Mouse (Mus musculus) right cerebral cortex, postnatal 10 days (tissue): Measurements from ENCODE around the gene Cabp1.
A peak's percentile ranks its signal among the peaks of the same experiment; 100 is the strongest.
"Not testable (repeated sequence)": the region's sequence is repeated elsewhere in the genome, so short reads cannot be mapped to it uniquely, and the experiment has no call there.

Experiments
- DNase-seq, 2 experiments: peaks; one replicate each; pipeline ENCODE4 v3.0.0; 2021; ENCODE audit warnings: low spot score in 2 of 2

Cabp1 gene

GRCm38 (mm10) chr5:115177866-115178265 lies 16.3 kb downstream of the Cabp1 start:
- no peak for DNase-seq

DNA sequence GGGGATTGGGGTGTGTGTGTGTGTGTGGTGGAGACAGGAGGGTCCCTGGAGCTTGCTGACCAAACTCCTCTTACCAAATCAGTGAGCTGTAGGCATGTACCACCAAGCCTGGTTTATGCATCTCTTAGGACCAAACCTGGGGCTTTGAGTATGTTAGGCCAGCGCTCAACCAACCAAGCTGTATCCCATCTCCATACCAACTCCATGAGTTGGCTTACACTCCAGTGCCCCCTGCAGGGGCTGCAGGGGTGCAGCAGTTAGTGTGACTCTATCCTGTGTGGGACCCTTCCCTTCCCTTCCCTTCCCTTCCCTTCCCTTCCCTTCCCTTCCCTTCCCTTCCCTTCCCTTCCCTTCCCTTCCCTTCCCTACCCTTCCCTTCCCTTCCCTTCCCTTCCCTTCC lies 19.6 kb downstream of the Cabp1 start:
- DNase-seq: no peak

GRCm38 (mm10) chr5:115170150-115170549 lies 24.0 kb downstream of the Cabp1 start:
- DNase-seq: no peak

DNA sequence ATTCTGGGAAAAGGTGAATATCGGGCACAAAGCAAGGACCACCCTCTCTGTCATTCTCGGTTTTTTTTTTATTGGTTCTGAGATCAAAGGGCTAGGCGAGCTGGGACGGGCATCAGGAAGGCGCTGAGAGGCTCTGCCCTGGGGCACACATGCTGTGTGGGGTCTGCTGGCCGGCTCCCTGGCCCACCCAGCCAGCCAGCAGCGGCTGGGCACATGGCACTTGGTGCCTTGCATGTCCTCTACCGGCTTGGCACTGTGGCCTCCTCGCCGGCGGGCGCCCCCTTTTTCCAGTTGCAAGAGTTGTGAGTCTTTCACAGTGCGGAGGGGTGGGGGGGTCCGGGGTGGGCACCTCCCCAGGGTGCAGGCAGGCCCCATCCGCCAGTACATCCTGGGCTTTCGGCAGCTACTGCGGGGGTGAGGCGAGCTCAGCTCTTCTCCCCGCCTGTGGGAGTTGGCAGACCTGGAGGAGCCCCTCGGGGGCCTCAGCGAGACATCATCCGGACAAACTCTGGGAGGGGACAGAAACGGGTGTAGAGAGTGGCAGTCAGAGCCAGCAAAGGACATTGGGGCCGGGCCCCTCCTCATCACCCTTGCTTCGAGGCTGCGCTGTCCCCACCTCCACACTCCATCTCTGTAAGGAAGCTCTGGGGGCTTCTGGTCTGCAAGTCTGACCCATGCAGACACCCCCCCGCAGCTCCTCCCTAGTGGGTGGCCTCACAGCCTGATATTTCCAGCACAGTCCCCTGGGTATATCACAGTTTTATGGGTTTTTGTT lies 25.4 kb downstream of the Cabp1 start:
- DNase-seq: no peak

DNA sequence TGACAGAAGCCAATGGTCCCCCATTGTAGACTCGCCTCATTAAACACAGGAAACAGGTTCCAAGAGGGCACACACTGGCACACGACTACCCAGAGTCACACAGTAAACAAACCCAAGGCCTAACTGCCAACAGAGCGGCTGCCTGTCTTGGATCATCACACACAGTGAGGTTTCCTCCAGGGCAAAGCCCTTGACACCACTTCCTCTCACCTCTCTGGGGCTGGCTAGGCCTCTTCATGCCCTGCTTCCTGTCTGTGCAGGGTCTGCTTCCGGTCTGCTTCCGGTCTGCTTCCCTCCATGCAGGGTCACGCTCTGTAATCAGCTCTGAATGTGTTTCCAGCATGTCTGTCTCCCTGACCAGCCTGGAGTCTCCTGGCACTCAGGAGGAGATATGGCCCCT lies 26.8 kb downstream of the Cabp1 start:
- no peak for DNase-seq

DNA sequence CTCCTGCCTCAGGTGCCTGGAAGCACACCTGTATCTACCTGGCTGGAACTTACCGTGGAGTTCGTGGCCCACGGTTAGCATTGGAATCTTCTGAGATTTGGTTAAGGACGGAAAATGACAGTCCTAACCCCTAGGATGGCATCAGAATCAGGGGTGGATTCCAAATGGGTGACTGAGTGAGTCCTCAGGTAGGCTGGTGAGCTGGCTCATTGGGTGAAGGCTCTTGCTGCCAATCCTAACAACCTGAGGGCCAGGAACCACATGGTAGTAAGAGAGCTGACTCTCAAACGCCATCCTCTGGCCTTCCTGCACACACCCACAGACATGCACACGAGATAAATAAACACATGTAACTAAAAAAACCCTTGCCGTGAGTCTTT lies 27.4 kb downstream of the Cabp1 start:
- DNase-seq: no peak

- DNase-seq: no peak
Observed at GRCm38 (mm10) chr5:115165895-115166814, 28.0 kb downstream of the Cabp1 start.

DNA sequence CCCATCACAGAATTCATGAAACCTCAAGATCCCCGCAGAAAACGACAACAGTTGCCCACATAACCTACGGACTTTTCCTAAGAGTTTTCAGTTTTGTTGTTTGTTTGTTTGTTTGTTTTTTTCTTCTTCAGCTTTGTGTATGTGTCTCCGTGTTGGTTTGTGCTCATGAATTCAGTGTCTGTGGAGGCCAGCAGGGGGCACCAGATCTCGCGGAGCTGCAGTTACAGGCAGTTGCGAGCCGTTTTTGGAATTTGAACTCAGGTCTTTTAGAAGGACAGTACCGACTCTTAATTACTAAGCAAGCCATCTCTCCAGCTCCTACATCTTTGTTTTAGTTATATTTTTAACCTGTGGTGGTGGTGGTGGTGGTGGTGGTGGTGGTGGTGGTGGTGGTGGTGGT lies 28.8 kb downstream of the Cabp1 start:
- DNase-seq: no peak

DNA sequence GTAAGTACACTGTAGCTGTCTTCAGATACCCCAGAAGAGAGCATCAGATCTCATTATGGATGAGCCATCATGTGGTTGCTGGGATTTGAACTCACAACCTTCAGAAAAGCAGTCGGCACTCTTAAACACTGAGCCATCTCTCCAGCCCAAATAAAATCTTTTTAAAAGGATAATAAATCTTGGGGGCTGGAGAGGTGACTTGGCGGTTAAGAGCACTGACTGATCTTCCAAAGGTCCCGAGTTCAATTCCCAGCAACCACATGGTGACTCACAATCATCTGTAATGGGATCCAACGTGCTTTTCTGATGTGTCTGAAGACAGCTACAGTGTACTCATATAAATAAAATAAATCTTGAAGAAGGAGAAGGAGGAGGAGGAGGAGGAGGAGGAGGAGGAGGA lies 29.7 kb downstream of the Cabp1 start:
- DNase-seq: not testable (repeated sequence)

DNA sequence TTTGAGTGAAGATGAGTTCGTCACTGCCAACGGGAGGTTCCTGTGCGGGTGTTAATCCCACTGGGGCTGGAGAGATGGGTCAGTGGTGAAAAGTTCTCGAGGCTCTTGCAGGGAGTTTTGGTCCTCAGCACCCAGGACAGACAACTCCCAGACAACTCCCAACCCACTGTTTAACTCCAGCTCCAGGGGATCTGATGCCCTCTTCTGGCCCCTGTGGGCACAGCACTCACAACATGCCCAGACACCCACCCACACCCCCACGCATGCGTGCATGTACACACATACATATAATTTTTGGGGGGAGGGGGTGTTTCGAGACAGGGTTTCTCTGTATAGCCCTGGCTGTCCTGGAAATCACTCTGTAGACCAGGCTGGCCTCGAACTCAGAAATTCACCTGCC lies 30.6 kb downstream of the Cabp1 start:
- peak; percentile 64 to 73 for DNase-seq

DNA sequence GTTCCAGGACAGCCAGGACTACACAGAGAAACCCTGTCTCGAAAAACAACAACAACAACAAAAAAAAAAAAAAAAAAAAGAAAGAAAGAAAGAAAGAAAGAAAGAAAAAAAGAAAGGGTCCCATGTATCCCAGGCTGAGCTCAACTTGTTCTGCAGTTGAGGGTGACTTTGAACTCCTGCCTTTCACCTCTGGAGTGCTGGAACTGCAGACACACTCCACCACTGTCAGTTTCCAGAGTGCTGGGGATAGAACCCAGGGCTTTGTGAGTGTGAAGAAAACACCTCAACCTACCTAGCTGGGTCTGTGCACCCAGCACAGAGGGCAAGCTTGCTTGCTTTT lies 32.3 kb downstream of the Cabp1 start:
- DNase-seq: not testable (repeated sequence)

GRCm38 (mm10) chr5:115161064-115161939 lies 32.9 kb downstream of the Cabp1 start:
- no peak for DNase-seq

- DNase-seq: no peak
Observed at GRCm38 (mm10) chr5:115160655-115161054, 33.5 kb downstream of the Cabp1 start.

- no peak for DNase-seq
Observed at GRCm38 (mm10) chr5:115159165-115159564, 35.0 kb downstream of the Cabp1 start.

GRCm38 (mm10) chr5:115158040-115158983 lies 35.9 kb downstream of the Cabp1 start, which contains the start of gene Mlec:
TSS of gene Mlec (minus strand) at chr5:115158179.
- DNase-seq: peak; percentile 99

GRCm38 (mm10) chr5:115156933-115157589 lies 37.1 kb downstream of the Cabp1 start:
- DNase-seq: no peak

GRCm38 (mm10) chr5:115156401-115156800 lies 37.8 kb downstream of the Cabp1 start:
- DNase-seq: no peak

DNA sequence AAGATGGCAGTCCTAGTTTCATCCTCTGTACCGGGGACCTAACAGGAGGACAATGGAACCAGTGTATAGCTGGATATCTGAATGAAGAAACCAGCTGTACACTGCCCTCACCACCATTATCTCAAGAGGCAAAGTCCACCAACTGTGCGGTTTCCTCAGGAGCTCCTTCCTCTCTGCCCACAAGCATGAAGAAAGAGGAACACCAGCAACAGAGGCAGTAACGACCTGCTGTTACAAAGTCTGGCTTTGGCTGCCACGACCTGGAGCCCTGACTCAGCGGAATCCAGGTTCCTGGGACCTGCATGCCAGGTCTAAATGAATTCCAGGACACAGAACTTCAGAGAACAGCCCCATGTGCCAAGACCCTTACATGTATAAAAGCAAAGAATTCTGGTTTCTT lies 38.4 kb downstream of the Cabp1 start:
- DNase-seq: peak in 1 of 2 experiments; percentile 46

- DNase-seq: peak in 1 of 2 experiments; percentile 18
Observed at GRCm38 (mm10) chr5:115155156-115155631, 39.0 kb downstream of the Cabp1 start.
